Mouse (Mus musculus): Measurements from ENCODE around the gene Ptprk.

DNA sequence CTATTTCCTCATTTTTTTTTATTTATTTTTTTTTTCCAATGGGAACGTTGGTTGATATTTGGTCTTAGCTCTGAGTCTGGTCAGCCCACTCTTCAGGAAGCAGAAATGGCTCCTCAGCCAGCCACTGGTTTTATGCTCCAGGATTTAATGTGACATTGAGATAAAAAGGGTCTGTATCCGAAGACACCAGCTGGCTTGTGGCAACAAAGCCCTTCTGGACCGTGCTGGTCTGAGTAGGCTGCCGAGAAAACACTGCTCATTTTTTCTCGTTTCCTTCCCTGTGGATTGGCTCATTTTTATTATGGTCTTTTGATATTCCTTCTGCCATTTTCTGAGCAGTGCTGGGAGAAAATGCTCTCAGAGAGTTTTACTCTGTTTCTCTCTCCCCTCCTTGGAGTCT, 263.9 kb downstream of the Ptprk start:
- TF ChIP-seq POLR2A (IDR thresholded peaks at IDR 0.05; ENCODE audit: borderline replicate concordance, control insufficient read depth, low read depth, low read length) (no peak), CTCF (IDR thresholded peaks at IDR 0.05; ENCODE audit: control insufficient read depth, insufficient read depth, low read length) (no peak)

All from bone marrow, adult 2 months (tissue).